Mouse (Mus musculus): Measurements from ENCODE around the gene Gdpgp1. TPM values are rescaled to one million over a fixed set of nuclear protein-coding genes. Genes with fewer than 3 reads are reported as not detected.

The Gdpgp1 gene
- polyA plus RNA-seq (2012; rRNA removed): 1.7 and 1.8 TPM in 2 replicates

DNA sequence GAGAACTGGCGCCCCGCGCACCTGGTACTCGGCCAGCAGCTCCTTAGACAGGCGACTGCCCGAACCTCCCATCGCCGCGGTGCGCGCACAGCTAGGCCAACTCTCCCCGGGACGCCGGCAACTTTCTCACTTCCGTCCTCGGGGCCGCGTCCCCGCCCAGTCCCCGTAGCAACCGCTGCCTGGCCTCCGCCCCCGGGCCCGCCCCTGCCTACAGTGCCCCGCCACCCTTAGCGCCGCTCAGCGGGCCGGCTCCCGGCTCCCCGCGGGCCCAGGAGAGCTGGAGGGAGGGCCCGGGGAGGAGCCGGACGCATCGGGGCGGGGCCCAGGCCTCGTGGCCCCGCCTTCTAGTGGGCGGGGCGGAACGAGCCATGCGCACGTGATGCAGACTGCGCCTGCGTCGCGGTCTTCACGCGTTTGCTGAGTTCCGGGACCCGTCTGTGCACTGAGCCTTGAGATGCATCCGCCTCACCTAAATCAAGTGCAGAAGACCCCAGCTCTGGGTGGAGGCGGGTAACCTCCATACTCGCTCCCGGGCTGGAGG is at the start of gene Gdpgp1, which contains the start of gene Cib1:
TSS of gene Gdpgp1 (plus strand) at position 377 of the 541 bp plus-strand sequence.
TSS of gene Cib1 (minus strand) at position 325 of the 541 bp plus-strand sequence.
- Histone ChIP-seq H3K27me3 (ENCODE audit: control insufficient read depth, insufficient read depth, low read length) (no peaks in the 10 kb centered on the region), H3K27ac (ENCODE audit: control insufficient read depth, insufficient read depth, low read depth, low read length) (peak within 1 kb of the TSS; percentile 89), H3K4me3 (ENCODE audit: control insufficient read depth, low read depth, low read length) (peak within 1 kb of the TSS; percentile 97), H3K4me1 (ENCODE audit: control insufficient read depth, insufficient read depth, low read length) (peaks cover 8% of the 10 kb centered on the region), H3K36me3 (ENCODE audit: control insufficient read depth, insufficient read depth, low read length) (no peaks in the 10 kb centered on the region; the same call in 1 of the 2 replicates)
- TF ChIP-seq CTCF (IDR thresholded peaks at IDR 0.05; ENCODE audit: control insufficient read depth, insufficient read depth, insufficient replicate concordance, low read depth, low read length): no peak
- TF ChIP-seq POLR2A (IDR thresholded peaks at IDR 0.05; ENCODE audit: control insufficient read depth, low read depth, low read length): no peak; the same call in 1 of the 2 replicates

DNA sequence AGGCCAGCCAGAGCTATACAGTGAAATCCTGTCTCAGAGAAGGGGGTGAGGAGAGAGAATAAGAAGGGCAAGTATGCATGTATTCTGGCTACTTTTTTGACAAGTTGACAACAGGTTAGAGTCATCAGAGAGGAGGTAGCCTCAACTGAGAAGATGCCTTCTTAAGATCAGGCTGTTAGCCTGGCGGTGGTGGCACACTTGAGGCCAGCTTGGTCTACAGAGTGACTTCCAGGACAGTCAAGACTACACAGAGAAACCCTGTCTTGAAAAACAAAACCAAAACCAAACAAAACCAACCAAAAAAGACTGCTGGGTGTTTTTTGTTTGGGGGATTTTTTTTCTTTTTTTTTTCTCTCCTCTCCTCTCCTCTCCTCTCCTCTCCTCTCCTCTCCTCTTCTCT is 49.2 kb upstream of the Gdpgp1 start:
- TF ChIP-seq POLR2A (IDR thresholded peaks at IDR 0.05; ENCODE audit: control insufficient read depth, low read depth, low read length) (no peak), CTCF (IDR thresholded peaks at IDR 0.05; ENCODE audit: control insufficient read depth, insufficient read depth, insufficient replicate concordance, low read depth, low read length) (no peak)
- H3K27ac ChIP-seq (ENCODE audit: control insufficient read depth, insufficient read depth, low read depth, low read length): no peak overlapping the region

DNA sequence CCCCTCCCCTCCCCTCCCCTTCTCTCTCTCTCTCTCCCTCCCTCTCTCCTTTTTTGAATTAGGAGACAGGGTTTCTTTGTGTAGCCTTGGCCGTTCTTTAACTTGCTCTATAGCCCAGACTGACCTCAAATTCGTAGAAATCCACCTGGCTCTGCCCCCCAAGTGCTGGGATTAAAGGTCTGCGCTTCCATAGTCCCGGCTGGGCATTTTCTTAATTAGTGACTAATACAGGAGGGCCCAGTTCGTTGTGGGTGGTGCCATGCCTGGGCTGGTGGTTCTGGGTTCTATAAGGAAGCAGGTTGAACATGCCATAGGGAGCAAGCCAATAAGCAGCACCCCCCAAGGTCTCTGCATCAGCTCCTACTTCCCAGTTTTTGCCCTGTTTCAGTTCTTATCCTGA is 48.7 kb upstream of the Gdpgp1 start:
- no peak overlapping the region; the same call in 1 of the 2 replicates for H3K27ac ChIP-seq (ENCODE audit: control insufficient read depth, insufficient read depth, low read depth, low read length)
- H3K27me3 ChIP-seq (ENCODE audit: control insufficient read depth, insufficient read depth, low read length): no peaks in the 10 kb centered on the region
- H3K4me1 ChIP-seq (ENCODE audit: control insufficient read depth, insufficient read depth, low read length): peaks cover 13% of the 10 kb centered on the region
- H3K4me3 ChIP-seq (ENCODE audit: control insufficient read depth, low read depth, low read length): no peak overlapping the region
- TF ChIP-seq POLR2A (IDR thresholded peaks at IDR 0.05; ENCODE audit: control insufficient read depth, low read depth, low read length): no peak
- no peak for TF ChIP-seq CTCF (IDR thresholded peaks at IDR 0.05; ENCODE audit: control insufficient read depth, insufficient read depth, insufficient replicate concordance, low read depth, low read length)
- no peaks in the 10 kb centered on the region for H3K36me3 ChIP-seq (ENCODE audit: control insufficient read depth, insufficient read depth, low read length)

More for the DNA sequence above, 49.2 kb upstream of the Gdpgp1 start:
- H3K27me3 ChIP-seq (ENCODE audit: control insufficient read depth, insufficient read depth, low read length): no peaks in the 10 kb centered on the region
- no peak overlapping the region for H3K4me3 ChIP-seq (ENCODE audit: control insufficient read depth, low read depth, low read length)
- peaks cover 11% of the 10 kb centered on the region for H3K4me1 ChIP-seq (ENCODE audit: control insufficient read depth, insufficient read depth, low read length)
- no peaks in the 10 kb centered on the region for H3K36me3 ChIP-seq (ENCODE audit: control insufficient read depth, insufficient read depth, low read length)

DNA sequence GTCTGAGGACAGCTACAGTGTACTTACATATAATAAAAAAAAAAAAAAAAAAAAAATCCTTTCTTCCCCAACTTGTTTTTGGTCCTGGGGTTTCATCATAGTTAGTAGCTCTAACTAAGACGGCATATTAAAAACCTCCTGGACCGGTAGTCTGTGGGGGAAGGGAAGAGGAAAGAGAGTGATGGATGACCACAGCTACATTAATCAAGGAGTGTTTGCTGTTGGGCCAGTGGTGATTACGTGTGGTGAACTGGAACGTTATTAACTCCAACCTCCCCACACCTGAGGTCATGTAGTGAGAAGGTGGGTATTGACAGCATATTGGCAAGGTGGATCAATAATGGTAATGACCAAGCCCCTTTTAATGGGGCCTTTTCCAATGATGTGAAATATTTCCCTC is 48.1 kb upstream of the Gdpgp1 start:
- Histone ChIP-seq H3K27me3 (ENCODE audit: control insufficient read depth, insufficient read depth, low read length) (no peaks in the 10 kb centered on the region), H3K36me3 (ENCODE audit: control insufficient read depth, insufficient read depth, low read length) (no peaks in the 10 kb centered on the region), H3K27ac (ENCODE audit: control insufficient read depth, insufficient read depth, low read depth, low read length) (peak overlapping the region; percentile 54), H3K4me1 (ENCODE audit: control insufficient read depth, insufficient read depth, low read length) (peaks cover 13% of the 10 kb centered on the region), H3K4me3 (ENCODE audit: control insufficient read depth, low read depth, low read length) (no peak overlapping the region)
- no peak for TF ChIP-seq CTCF (IDR thresholded peaks at IDR 0.05; ENCODE audit: control insufficient read depth, insufficient read depth, insufficient replicate concordance, low read depth, low read length)
- no peak for TF ChIP-seq POLR2A (IDR thresholded peaks at IDR 0.05; ENCODE audit: control insufficient read depth, low read depth, low read length)

DNA sequence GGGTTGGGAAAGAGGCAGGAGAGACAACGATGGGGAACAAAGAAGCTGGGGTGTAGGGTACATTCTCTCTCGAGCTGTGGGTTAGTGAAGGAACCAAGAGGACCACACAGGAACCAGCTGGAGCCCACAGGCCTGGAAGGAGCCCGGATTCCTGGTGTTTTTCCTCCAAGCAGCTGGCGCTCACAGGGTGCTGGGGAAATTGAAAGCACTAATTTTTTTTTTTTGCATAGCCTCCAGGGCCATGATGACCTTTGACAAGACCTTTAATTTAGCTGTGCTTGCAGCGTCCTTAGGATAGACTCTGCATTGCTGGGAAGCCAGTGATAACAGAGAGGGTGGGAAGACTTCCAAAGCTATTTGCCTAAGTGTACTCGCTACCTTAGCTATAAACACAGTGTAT is 47.7 kb upstream of the Gdpgp1 start:
- no peak for TF ChIP-seq CTCF (IDR thresholded peaks at IDR 0.05; ENCODE audit: control insufficient read depth, insufficient read depth, insufficient replicate concordance, low read depth, low read length)
- no peak for TF ChIP-seq POLR2A (IDR thresholded peaks at IDR 0.05; ENCODE audit: control insufficient read depth, low read depth, low read length)
- Histone ChIP-seq H3K27me3 (ENCODE audit: control insufficient read depth, insufficient read depth, low read length) (no peaks in the 10 kb centered on the region), H3K4me1 (ENCODE audit: control insufficient read depth, insufficient read depth, low read length) (peaks cover 13% of the 10 kb centered on the region), H3K27ac (ENCODE audit: control insufficient read depth, insufficient read depth, low read depth, low read length) (peak overlapping the region; percentile 54), H3K4me3 (ENCODE audit: control insufficient read depth, low read depth, low read length) (no peak overlapping the region), H3K36me3 (ENCODE audit: control insufficient read depth, insufficient read depth, low read length) (no peaks in the 10 kb centered on the region)

DNA sequence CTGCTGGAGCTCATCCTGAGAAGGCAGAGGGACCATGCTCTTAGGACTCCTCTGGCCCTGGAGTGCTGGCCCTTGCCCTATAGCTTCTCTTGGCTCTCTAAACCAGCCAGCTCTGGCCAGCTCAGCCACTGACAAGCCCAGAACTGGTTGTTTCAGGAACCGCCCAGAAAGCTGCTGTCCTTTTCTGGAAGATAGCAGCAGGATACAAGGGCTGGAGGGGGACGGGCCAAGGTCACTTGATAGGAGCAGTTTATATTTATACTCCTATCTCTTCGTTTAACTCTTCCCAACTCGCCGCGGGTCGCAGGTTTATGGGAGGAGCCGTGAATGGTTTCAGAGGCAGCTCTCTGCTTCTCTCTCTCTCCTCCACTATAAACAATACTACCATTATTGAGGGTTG is 46.6 kb upstream of the Gdpgp1 start:
- no peak; the same call in 1 of the 2 replicates for TF ChIP-seq POLR2A (IDR thresholded peaks at IDR 0.05; ENCODE audit: control insufficient read depth, low read depth, low read length)
- no peak for TF ChIP-seq CTCF (IDR thresholded peaks at IDR 0.05; ENCODE audit: control insufficient read depth, insufficient read depth, insufficient replicate concordance, low read depth, low read length)
- Histone ChIP-seq H3K4me1 (ENCODE audit: control insufficient read depth, insufficient read depth, low read length) (peaks cover 13% of the 10 kb centered on the region), H3K27ac (ENCODE audit: control insufficient read depth, insufficient read depth, low read depth, low read length) (peak overlapping the region; percentile 93), H3K27me3 (ENCODE audit: control insufficient read depth, insufficient read depth, low read length) (no peaks in the 10 kb centered on the region), H3K36me3 (ENCODE audit: control insufficient read depth, insufficient read depth, low read length) (no peaks in the 10 kb centered on the region), H3K4me3 (ENCODE audit: control insufficient read depth, low read depth, low read length) (peak overlapping the region; percentile 80)

DNA sequence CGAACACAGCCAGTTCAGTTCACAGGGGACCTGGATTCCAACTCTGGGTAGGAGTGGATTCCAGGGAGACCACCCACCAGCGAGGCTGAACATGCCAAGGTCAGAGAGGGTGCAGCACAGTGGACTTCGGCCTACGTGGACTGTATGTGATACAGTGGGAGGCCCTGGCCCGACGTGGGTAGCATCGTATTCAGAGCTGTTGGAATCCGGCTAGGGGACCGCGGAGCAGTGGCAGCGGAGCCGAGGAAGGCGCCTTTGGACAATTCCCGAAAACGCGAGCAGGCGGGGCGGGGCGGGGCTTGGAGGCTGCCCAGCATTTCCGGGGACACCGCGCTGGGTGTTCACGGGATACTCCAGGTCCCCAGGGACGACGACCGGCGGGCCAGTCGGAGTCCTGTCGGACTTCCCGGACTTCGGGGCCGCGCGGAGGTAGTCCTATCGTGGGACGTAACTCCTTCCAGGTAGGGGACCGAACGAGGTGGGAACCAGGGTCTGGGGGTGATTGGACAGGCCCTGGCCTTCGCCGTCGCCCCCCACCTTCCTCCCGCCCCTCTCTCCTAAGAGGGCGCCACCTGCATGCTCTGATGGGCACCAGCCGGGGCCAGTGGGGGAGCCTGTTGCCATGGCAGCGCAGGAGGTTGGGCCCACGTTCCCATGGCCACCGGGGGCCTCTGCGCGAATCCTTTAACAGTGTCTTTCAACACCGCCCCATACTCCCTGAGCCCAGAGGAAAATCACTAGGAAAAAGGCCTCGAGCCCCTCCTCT is 46.0 kb upstream of the Gdpgp1 start, which contains the start of gene Sema4b:
TSS of gene Sema4b (plus strand) at position 311 of the 766 bp plus-strand sequence.
- Histone ChIP-seq H3K36me3 (ENCODE audit: control insufficient read depth, insufficient read depth, low read length) (no peaks in the 10 kb centered on the region), H3K27me3 (ENCODE audit: control insufficient read depth, insufficient read depth, low read length) (no peaks in the 10 kb centered on the region), H3K4me1 (ENCODE audit: control insufficient read depth, insufficient read depth, low read length) (peaks cover 17% of the 10 kb centered on the region), H3K27ac (ENCODE audit: control insufficient read depth, insufficient read depth, low read depth, low read length) (peak within 1 kb of the TSS; percentile 93), H3K4me3 (ENCODE audit: control insufficient read depth, low read depth, low read length) (peak within 1 kb of the TSS; percentile 80)
- TF ChIP-seq POLR2A (IDR thresholded peaks at IDR 0.05; ENCODE audit: control insufficient read depth, low read depth, low read length) (peak; percentile 64), CTCF (IDR thresholded peaks at IDR 0.05; ENCODE audit: control insufficient read depth, insufficient read depth, insufficient replicate concordance, low read depth, low read length) (no peak)
